ENCODE assay signal across 9 mouse cellular contexts in the genomic region with DNA sequence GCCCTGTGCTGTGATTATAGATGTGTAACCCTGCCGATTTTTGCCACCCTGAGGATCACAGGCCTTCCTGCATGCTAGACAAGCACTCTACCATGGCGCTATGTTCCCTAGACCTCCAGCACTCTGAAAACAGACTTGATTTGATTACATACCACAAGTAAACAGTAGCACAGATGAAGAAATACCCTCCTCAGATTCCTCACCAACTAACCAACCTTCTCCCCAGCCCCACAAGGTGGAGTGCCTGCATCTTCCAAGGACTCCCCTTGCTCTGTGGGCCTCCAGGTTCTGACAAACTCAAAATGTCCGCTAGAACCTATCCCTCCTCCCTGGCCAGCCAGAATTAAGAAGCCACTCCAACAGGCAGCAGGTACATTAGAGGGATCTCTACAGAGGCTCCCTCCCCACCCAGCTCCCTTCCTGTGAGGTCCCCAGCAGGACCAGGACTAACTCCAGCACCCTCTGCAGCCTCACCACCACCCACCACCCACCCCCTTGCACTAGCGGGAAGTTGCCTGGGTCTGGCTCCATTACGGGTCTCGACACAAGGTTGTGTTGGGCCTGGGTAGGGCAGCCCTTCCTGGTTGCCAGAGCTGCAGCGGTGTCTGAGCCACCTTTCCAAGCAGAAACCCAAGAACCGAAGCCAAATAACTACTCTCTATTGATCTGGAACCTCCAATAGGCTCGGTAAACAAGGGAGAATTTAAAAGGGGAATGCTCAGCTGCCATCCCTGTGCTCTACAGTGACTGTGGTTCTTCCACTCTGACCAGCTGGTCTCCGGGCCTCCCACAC. TPM values are rescaled to one million over a fixed set of nuclear protein-coding genes. Genes with fewer than 3 reads are reported as not detected.
DNase-seq lines count a peak whose midpoint lies in the region; ATAC-seq and TF ChIP-seq lines count a peak whose summit lies in the region.
"Had no signal": no experiment of that assay in that cellular context is flagged by ENCODE, and none has a peak within 500 bp of the region (broad histone marks: within the 10 kb centered on the region; RNA-seq: fewer than 3 reads in every experiment).

No protein-coding gene starts in this region.

- H3K4me3 ChIP-seq in cerebellum, adult 2 months (replicated peaks; ENCODE audit: insufficient read depth, low read depth, low read length), result peak overlapping the region; percentile 89
- H3K4me3 ChIP-seq in hindbrain, embryonic 12.5 days, result peak overlapping the region; percentile 51

- no peak for TF ChIP-seq CTCF in cerebellum, adult 2 months (IDR thresholded peaks at IDR 0.05; ENCODE audit: borderline replicate concordance, insufficient read depth, low read depth, low read length)

- ATAC-seq in hindbrain, embryonic 12.5 days (ENCODE audit: low FRiP score), result peak; percentile 35

- H3K9me3 ChIP-seq in hindbrain, embryonic 12.5 days (replicated peaks), result no peaks in the 10 kb centered on the region

- TF ChIP-seq POLR2A in cerebellum, adult 2 months (IDR thresholded peaks at IDR 0.05; ENCODE audit: borderline replicate concordance, insufficient read depth, low read length), result no peak

- H3K36me3 ChIP-seq in hindbrain, embryonic 12.5 days, result no peaks in the 10 kb centered on the region

- H3K4me2 ChIP-seq in hindbrain, embryonic 12.5 days (replicated peaks), result peak overlapping the region; percentile 75

- DNase-seq in cerebellum, adult 2 months, result peak in 1 of 2 experiments; percentile 47
- no peak for DNase-seq in cerebellum, adult 9-11 months
- peak; percentile 29 to 40 for DNase-seq in spleen, postnatal 10 days (ENCODE audit: low spot score in 2 of 2)
- DNase-seq in spleen, adult 12 weeks (ENCODE audit: low spot score), result no peak
- peak; percentile 31 for DNase-seq in lung, postnatal 10 days
- peak; percentile 49 for DNase-seq in thymus, postnatal 0 days (ENCODE audit: low spot score)
- DNase-seq in urinary bladder, adult 18-20 months (ENCODE audit: low spot score in 2 of 2), result no peak

- H3K27me3 ChIP-seq in cerebellum, adult 2 months (ENCODE audit: control insufficient read depth, insufficient read depth, low read length), result no peaks in the 10 kb centered on the region
- H3K27me3 ChIP-seq in hindbrain, embryonic 12.5 days, result peaks cover 2% of the 10 kb centered on the region
- H3K27me3 ChIP-seq: Patski had no signal

- 13% methylated on average over 10 of the region's 10 CpGs for WGBS in cerebellum, adult 2 months
- 17% methylated on average over 10 of the region's 10 CpGs for WGBS in hindbrain, embryonic 12.5 days

- H3K4me1 ChIP-seq in cerebellum, adult 2 months (ENCODE audit: control insufficient read depth, insufficient read depth, low read length), result peaks cover 14% of the 10 kb centered on the region
- peaks cover 20% of the 10 kb centered on the region for H3K4me1 ChIP-seq in hindbrain, embryonic 12.5 days

- peak overlapping the region; percentile 98 for H3K27ac ChIP-seq in cerebellum, adult 2 months (ENCODE audit: insufficient read depth, low read length)
- peak overlapping the region; percentile 76 for H3K27ac ChIP-seq in hindbrain, embryonic 12.5 days

- H3K9ac ChIP-seq in hindbrain, embryonic 12.5 days, result peak overlapping the region; percentile 76

RNA-seq across cellular contexts. Expression of gene Acbd3, which starts 41.9 kb away (rescaled TPM):
- polyA plus RNA-seq in cerebellum, adult 2 months (2012; rRNA removed), result 27.2 and 28.1 TPM in 2 replicates
- 31.5 and 32.7 TPM in 2 replicates for polyA plus RNA-seq in hindbrain, embryonic 12.5 days (2016; fragmentation: Nextera tagmentation; extraction: Ambion mirVana)
- 15.2 and 19.5 TPM in 2 replicates for polyA plus RNA-seq in thymus, postnatal 0 days (2015; fragmentation: Nextera tagmentation; extraction: Ambion mirVana)

RNA-seq across cellular contexts. Expression of gene H3f3a, which starts 46.0 kb away (rescaled TPM):
- polyA plus RNA-seq in cerebellum, adult 2 months (2012; rRNA removed), result 463 and 518 TPM in 2 replicates
- polyA plus RNA-seq in hindbrain, embryonic 12.5 days (2016; fragmentation: Nextera tagmentation; extraction: Ambion mirVana), result 3,274 and 3,635 TPM in 2 replicates
- polyA plus RNA-seq in thymus, postnatal 0 days (2015; fragmentation: Nextera tagmentation; extraction: Ambion mirVana), result 2,900 and 2,949 TPM in 2 replicates

Comparison
In these comparisons a context has a peak if more than half of its experiments do, and no peak if none do; other contexts are left out.
1. DNase-seq: peak in spleen, postnatal 10 days (2 of 2), lung, postnatal 10 days (single experiment) and thymus, postnatal 0 days (single experiment); none in cerebellum, adult 9-11 months (single experiment), spleen, adult 12 weeks (single experiment) and urinary bladder, adult 18-20 months (0 of 2).